Mouse (Mus musculus) lung, embryonic 16.5 days (tissue): ENCODE data around the gene Zfp566. TPM values are rescaled to one million over a fixed set of nuclear protein-coding genes. Genes with fewer than 3 reads are reported as not detected.

Source experiments
- ATAC-seq: fragments of 200-750 bp; cut with Nextera tagmentation; 2 replicates; pipeline ENCODE4 v1.8.0; 2017; ENCODE audit warnings: low read depth, mild to moderate bottlenecking, moderate library complexity
- H3K27ac ChIP-seq: fragments of 300-500 bp; sonication (generic); 2 replicates; pipeline ENCODE4 v1.5.1; 2014; ENCODE audit warnings: mild to moderate bottlenecking, control low read depth, low read length
- H3K27me3 ChIP-seq: fragments of 300-500 bp; sonication (generic); 2 replicates; pipeline ENCODE4 v1.6.1; 2014; ENCODE audit warnings: low read depth, low read length, mixed read lengths; ENCODE audit not compliant: control insufficient read depth, insufficient read depth
- H3K36me3 ChIP-seq: fragments of 300-500 bp; sonication (generic); 2 replicates; pipeline ENCODE4 v1.6.1; 2014; ENCODE audit warnings: low read length; ENCODE audit not compliant: control insufficient read depth, insufficient read depth
- H3K4me1 ChIP-seq: fragments of 300-500 bp; sonication (generic); replicated peaks from 2 replicates; pipeline ENCODE4 v1.6.1; 2014; ENCODE audit warnings: low read length, mixed read lengths; ENCODE audit not compliant: control insufficient read depth, insufficient read depth
- H3K4me2 ChIP-seq: fragments of 300-500 bp; sonication (generic); 2 replicates; pipeline ENCODE4 v1.6.1; 2014; ENCODE audit warnings: low read depth, low read length, control low read depth
- H3K4me3 ChIP-seq: fragments of 300-500 bp; sonication (generic); 2 replicates; pipeline ENCODE4 v1.5.1; 2014; ENCODE audit warnings: mild to moderate bottlenecking, low read length, control low read depth
- H3K9ac ChIP-seq: fragments of 300-500 bp; sonication (generic); 2 replicates; pipeline ENCODE4 v1.6.1; 2014; ENCODE audit warnings: low read length, control low read depth
- H3K9me3 ChIP-seq: fragments of 300-500 bp; sonication (generic); 2 replicates; pipeline ENCODE4 v1.6.1; 2016; ENCODE audit warnings: low read length; ENCODE audit not compliant: control insufficient read depth
- WGBS: fragments of 180-500 bp; shearing (Covaris S2); extraction: QIAGEN DNeasy Blood & Tissue Kit; methylation state at CpG from one replicate; pipeline ENCODE4 v1.1.7; 2014; 5-methylcytosine and 5-hydroxymethylcytosine counted together
- microRNA-seq: library from miRNA; unstranded; fragments of <30 nt; microRNA quantifications from one replicate; pipeline ENCODE4, GENCODE M21; 2016
- polyA plus RNA-seq: library from polyadenylated mRNA; unstranded; fragments of >200 nt; fragmentation: Nextera tagmentation; extraction: Ambion mirVana; gene quantifications from 2 replicates; pipeline ENCODE4 v1.2.1, GENCODE M21; 2015

Gene Zfp566
- polyA plus RNA-seq, 1 experiment from 2014 or later: 6.9 TPM

DNA sequence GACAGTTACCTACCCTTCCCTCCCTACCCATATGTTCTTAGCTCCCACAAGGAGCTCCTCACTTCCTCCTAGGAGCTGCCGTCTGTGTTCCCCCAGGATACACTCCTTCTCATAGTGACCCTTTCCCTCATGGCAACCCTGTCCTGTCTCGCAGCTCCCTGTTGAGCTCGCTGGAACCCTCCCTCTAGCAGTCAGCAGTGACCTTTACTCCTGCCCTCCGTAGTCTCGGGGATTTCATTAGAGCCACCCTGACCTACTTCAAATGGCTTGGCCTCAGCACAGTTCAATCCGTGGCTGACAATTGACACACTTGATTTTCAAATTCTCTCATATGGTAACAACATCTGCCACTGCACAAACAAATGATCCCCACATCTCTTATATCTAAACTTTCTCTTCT lies 59.6 kb downstream of the Zfp566 start:
- WGBS: 26% methylated on average over 6 of the region's 6 CpGs
- no peaks in the 10 kb centered on the region for H3K9me3 ChIP-seq
- H3K4me3 ChIP-seq: no peak overlapping the region
- peaks cover 7% of the 10 kb centered on the region; the same call in 1 of the 2 replicates for H3K36me3 ChIP-seq
- no peaks in the 10 kb centered on the region for H3K4me1 ChIP-seq
- no peak overlapping the region for H3K27ac ChIP-seq
- H3K9ac ChIP-seq: no peak overlapping the region
- H3K4me2 ChIP-seq: no peak overlapping the region
- H3K27me3 ChIP-seq: no peaks in the 10 kb centered on the region
- ATAC-seq: no peak

DNA sequence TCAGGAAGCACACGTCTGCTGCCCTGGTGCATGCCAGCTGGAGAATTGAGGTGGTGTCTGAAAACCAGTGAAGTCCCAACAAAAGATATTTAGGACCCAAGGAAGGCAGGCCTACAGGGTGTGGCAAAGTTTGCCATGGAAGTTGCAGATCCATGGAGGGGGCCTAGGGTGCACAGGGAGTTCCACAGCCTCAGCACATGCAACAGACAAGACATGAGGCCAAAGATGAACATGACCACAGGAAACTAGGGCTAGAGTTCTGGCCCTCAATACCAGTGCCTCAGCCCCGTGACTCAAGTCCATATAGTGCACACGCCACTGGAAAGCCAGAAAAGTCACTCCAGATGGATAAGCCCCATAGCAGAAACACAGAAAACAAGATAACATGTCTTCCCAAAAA lies 61.8 kb downstream of the Zfp566 start:
- Histone ChIP-seq H3K27ac (no peak overlapping the region), H3K4me1 (no peaks in the 10 kb centered on the region), H3K4me2 (no peak overlapping the region), H3K27me3 (no peaks in the 10 kb centered on the region), H3K36me3 (peaks cover 20% of the 10 kb centered on the region), H3K9ac (no peak overlapping the region), H3K4me3 (no peak overlapping the region), H3K9me3 (no peaks in the 10 kb centered on the region)
- no peak for ATAC-seq
- 82% methylated on average over 3 of the region's 3 CpGs for WGBS

Small RNAs within 50 kb of the gene (microRNA-seq; reads per million reads assigned to microRNA genes)
- not detected for gene Gm23368

Other genes with a start within 250 kb of the Zfp566 start
- gene Zfp940, start 236.9 kb downstream of the Zfp566 start, polyA plus RNA-seq: 4.9 and 5.0 TPM in 2 replicates
- 6.7 and 8.2 TPM in 2 replicates for gene Zfp420, start 230.5 kb downstream of the Zfp566 start, polyA plus RNA-seq
- gene Zfp27, start 184.0 kb downstream of the Zfp566 start, polyA plus RNA-seq: 9.3 and 9.7 TPM in 2 replicates
- 4.4 and 4.6 TPM in 2 replicates for gene Zfp383, start 182.3 kb downstream of the Zfp566 start, polyA plus RNA-seq
- gene Zfp74, start 136.4 kb downstream of the Zfp566 start, polyA plus RNA-seq: 9.5 and 9.9 TPM in 2 replicates
- 12.3 and 13.8 TPM in 2 replicates for gene Zfp568, start 106.6 kb downstream of the Zfp566 start, polyA plus RNA-seq
- 3.7 and 4.3 TPM in 2 replicates for gene Zfp14, start 39.1 kb downstream of the Zfp566 start, polyA plus RNA-seq
- 4.7 and 5.0 TPM in 2 replicates for gene Zfp82, start 17.6 kb downstream of the Zfp566 start, polyA plus RNA-seq
- gene Gm26920, start 117 bp downstream of the Zfp566 start, polyA plus RNA-seq: 1.2 and 1.5 TPM in 2 replicates
- 115 and 117 TPM in 2 replicates for gene Zfp260, start 4.2 kb upstream of the Zfp566 start, polyA plus RNA-seq
- 11.6 and 14.3 TPM in 2 replicates for gene Zfp382, start 31.4 kb upstream of the Zfp566 start, polyA plus RNA-seq
- 13.7 and 14.8 TPM in 2 replicates for gene Zfp146, start 79.2 kb upstream of the Zfp566 start, polyA plus RNA-seq
- gene Cox7a1, start 93.6 kb upstream of the Zfp566 start, polyA plus RNA-seq: 17.1 and 20.2 TPM in 2 replicates
- gene Capns1, start 108.3 kb upstream of the Zfp566 start, polyA plus RNA-seq: 91.2 and 99.5 TPM in 2 replicates
- gene Polr2i, start 141.4 kb upstream of the Zfp566 start, polyA plus RNA-seq: 146 and 152 TPM in 2 replicates
- 156 and 161 TPM in 2 replicates for gene Tbcb, start 141.7 kb upstream of the Zfp566 start, polyA plus RNA-seq
- gene Ovol3, start 145.2 kb upstream of the Zfp566 start, polyA plus RNA-seq: 0.30 TPM in 1 of 2 replicates, not detected in the other
- 0.48 and 0.83 TPM in 2 replicates for gene Thap8, start 189.6 kb upstream of the Zfp566 start, polyA plus RNA-seq
- gene Wdr62, start 189.9 kb upstream of the Zfp566 start, polyA plus RNA-seq: 11.8 and 12.2 TPM in 2 replicates
- 15.9 and 20.7 TPM in 2 replicates for gene Clip3, start 201.2 kb upstream of the Zfp566 start, polyA plus RNA-seq
- 82.1 and 84.4 TPM in 2 replicates for gene Alkbh6, start 218.2 kb upstream of the Zfp566 start, polyA plus RNA-seq
- 32.5 and 33.6 TPM in 2 replicates for gene Syne4, start 224.3 kb upstream of the Zfp566 start, polyA plus RNA-seq
- gene E130208F15Rik, start 231.2 kb upstream of the Zfp566 start, polyA plus RNA-seq: 0.38 TPM in 1 of 2 replicates, not detected in the other
- 14.5 and 15.8 TPM in 2 replicates for gene Sdhaf1, start 233.4 kb upstream of the Zfp566 start, polyA plus RNA-seq